Mouse (Mus musculus) telencephalon, adult 2 months (tissue): ENCODE measurements around the gene Dazap1.
A peak's percentile ranks its signal among the peaks of the same experiment; 100 is the strongest.

Source experiments
- DNase-seq: peaks from one replicate; pipeline ENCODE4 v3.0.0-alpha.2; 2011; ENCODE audit warnings: low read depth, low spot score

Gene Dazap1

GRCm38 (mm10) chr10:80298571-80299281 is 37.4 kb downstream of the Dazap1 start:
- DNase-seq = peak; percentile 90

GRCm38 (mm10) chr10:80299301-80299700 is 38.0 kb downstream of the Dazap1 start:
- DNase-seq = no peak

GRCm38 (mm10) chr10:80299824-80300223 is 38.5 kb downstream of the Dazap1 start:
- no peak for DNase-seq

GRCm38 (mm10) chr10:80300672-80301181 is 39.4 kb downstream of the Dazap1 start:
- no peak for DNase-seq

- DNase-seq = no peak
Measured at GRCm38 (mm10) chr10:80301256-80302081, 40.2 kb downstream of the Dazap1 start.

GRCm38 (mm10) chr10:80302082-80302355 is 40.7 kb downstream of the Dazap1 start:
- no peak for DNase-seq

- no peak for DNase-seq
Measured at GRCm38 (mm10) chr10:80302471-80302881, 41.2 kb downstream of the Dazap1 start.

- no peak for DNase-seq
Measured at GRCm38 (mm10) chr10:80304458-80304857, 43.2 kb downstream of the Dazap1 start.

- DNase-seq = no peak
Measured at GRCm38 (mm10) chr10:80304862-80305261, 43.6 kb downstream of the Dazap1 start.

- no peak for DNase-seq
Measured at GRCm38 (mm10) chr10:80311560-80311959, 50.3 kb downstream of the Dazap1 start.

GRCm38 (mm10) chr10:80312586-80313504 is 51.6 kb downstream of the Dazap1 start:
- no peak for DNase-seq

GRCm38 (mm10) chr10:80313627-80314201 is 52.4 kb downstream of the Dazap1 start:
- no peak for DNase-seq

- no peak for DNase-seq
Measured at GRCm38 (mm10) chr10:80314494-80315001, 53.3 kb downstream of the Dazap1 start.

GRCm38 (mm10) chr10:80315315-80315714 is 54.0 kb downstream of the Dazap1 start:
- no peak for DNase-seq

- no peak for DNase-seq
Measured at GRCm38 (mm10) chr10:80316359-80316781, 55.1 kb downstream of the Dazap1 start.

GRCm38 (mm10) chr10:80317011-80317410 is 55.7 kb downstream of the Dazap1 start:
- DNase-seq = no peak

- DNase-seq = peak; percentile 93
Measured at GRCm38 (mm10) chr10:80320340-80320760, 59.1 kb downstream of the Dazap1 start, which contains the start of gene 2310011J03Rik. Gene 2310011J03Rik, minus strand, starts transcription at chr10:80320537.

- no peak for DNase-seq
Measured at GRCm38 (mm10) chr10:80321014-80321669, 59.9 kb downstream of the Dazap1 start.

- no peak for DNase-seq
Measured at GRCm38 (mm10) chr10:80321670-80322581, 60.6 kb downstream of the Dazap1 start.
